Mouse (Mus musculus) E14TG2a.4 (cell line): ENCODE measurements at regions not wholly inside any gene's neighbourhood (a gene's known extent, or its start where the extent isn't known, plus 50 kb on each side); places are given as distances from the start of the nearest gene placed in this dataset.

ENCODE experiments used
- CTCF ChIP-seq: conservative IDR thresholded peaks from 2 replicates; pipeline ENCODE4 v1.5.1; 2014; ENCODE audit warnings: low read length
- NANOG ChIP-seq: IDR thresholded peaks from 2 replicates; pipeline ENCODE4 v1.6.1; 2014; ENCODE audit warnings: borderline replicate concordance, low read length, mixed read lengths

- TF ChIP-seq CTCF = no peak
- no peak for TF ChIP-seq NANOG
Measured at GRCm38 (mm10) chr2:50373006-50373405, 76.4 kb upstream of the Mmadhc start.
